Mouse (Mus musculus) intestine, embryonic 15.5 days (tissue): ENCODE measurements around the gene Appl1. TPM values are rescaled to one million over a fixed set of nuclear protein-coding genes. Genes with fewer than 3 reads are reported as not detected.

ENCODE experiments used
- ATAC-seq: fragments of 200-750 bp; cut with Nextera tagmentation; 2 replicates; pipeline ENCODE4 v1.8.0; 2017; ENCODE audit warnings: moderate TSS enrichment, moderate library complexity
- H3K27ac ChIP-seq: fragments of 300-500 bp; sonication (generic); 2 replicates; pipeline ENCODE4 v1.5.1; 2015; ENCODE audit warnings: mild to moderate bottlenecking, inconsistent platforms
- H3K27me3 ChIP-seq: fragments of 300-500 bp; sonication (generic); replicated peaks from 2 replicates; pipeline ENCODE4 v1.6.1; 2015; ENCODE audit warnings: inconsistent platforms
- H3K36me3 ChIP-seq: fragments of 300-500 bp; sonication (generic); 2 replicates; pipeline ENCODE4 v1.6.1; 2015; ENCODE audit warnings: inconsistent platforms
- H3K4me1 ChIP-seq: fragments of 300-500 bp; sonication (generic); replicated peaks from 2 replicates; pipeline ENCODE4 v1.6.1; 2015; ENCODE audit warnings: inconsistent platforms
- H3K4me2 ChIP-seq: fragments of 300-500 bp; sonication (generic); replicated peaks from 2 replicates; pipeline ENCODE4 v1.6.1; 2015; ENCODE audit warnings: mild to moderate bottlenecking, inconsistent platforms
- H3K4me3 ChIP-seq: fragments of 300-500 bp; sonication (generic); replicated peaks from 2 replicates; pipeline ENCODE4 v1.5.1; 2015; ENCODE audit warnings: inconsistent platforms
- H3K9ac ChIP-seq: fragments of 300-500 bp; sonication (generic); 2 replicates; pipeline ENCODE4 v1.6.1; 2015; ENCODE audit warnings: inconsistent platforms
- H3K9me3 ChIP-seq: fragments of 300-500 bp; sonication (generic); 2 replicates; pipeline ENCODE4 v1.6.1; 2016; ENCODE audit warnings: inconsistent platforms
- WGBS: fragments of 180-500 bp; shearing (Covaris S2); methylation state at CpG from one replicate; pipeline ENCODE4 v1.1.7; 2015; 5-methylcytosine and 5-hydroxymethylcytosine counted together
- polyA plus RNA-seq: library from polyadenylated mRNA; unstranded; fragments of >200 nt; fragmentation: Nextera tagmentation; extraction: Ambion mirVana; gene quantifications from 2 replicates; pipeline ENCODE4 v1.2.1, GENCODE M21; 2015

Gene Appl1
- 27.2 and 32.9 TPM in 2 replicates for polyA plus RNA-seq

DNA sequence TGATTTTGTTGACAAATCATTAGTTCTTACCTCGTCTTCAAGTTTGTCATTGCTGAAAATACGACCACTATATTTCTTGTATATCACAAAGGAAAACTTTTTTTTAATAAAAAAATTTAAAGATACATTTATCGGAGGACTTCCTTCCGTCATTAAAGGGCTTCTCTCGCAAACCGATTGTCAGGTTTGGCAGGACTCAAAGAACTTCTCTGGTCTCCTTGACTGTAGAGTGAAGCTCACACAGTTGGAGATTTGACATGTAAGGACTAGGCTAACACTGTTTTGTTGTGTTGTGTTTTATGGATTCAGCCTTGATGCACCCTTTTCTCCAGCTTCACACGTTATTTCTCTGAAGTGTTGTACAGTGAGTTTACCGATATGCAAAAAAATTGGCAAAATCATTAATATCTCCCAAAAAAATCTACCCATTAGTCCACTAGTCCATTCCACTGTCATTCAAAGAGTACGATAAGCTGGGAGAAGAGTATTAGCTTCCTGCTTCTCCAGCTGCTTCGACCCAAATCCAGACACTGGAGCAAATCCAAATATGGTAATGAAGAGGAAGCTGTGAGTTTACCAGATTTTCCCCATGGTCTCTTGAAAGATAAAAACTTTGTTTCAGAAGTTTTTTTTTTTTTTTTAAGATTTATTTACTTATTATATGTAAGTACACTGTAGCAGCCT is at the start of gene Appl1:
Gene Appl1, minus strand, starts transcription at position 127 of the 684 bp plus-strand sequence.
- peak within 1 kb of the TSS; percentile 65 for H3K4me2 ChIP-seq
- 42% methylated on average over 10 of the region's 10 CpGs for WGBS
- H3K9ac ChIP-seq = peak within 1 kb of the TSS; percentile 94
- H3K4me3 ChIP-seq = peak within 1 kb of the TSS; percentile 95
- no peak for ATAC-seq
- H3K9me3 ChIP-seq = no peaks in the 10 kb centered on the region
- no peaks in the 10 kb centered on the region for H3K36me3 ChIP-seq
- no peaks in the 10 kb centered on the region for H3K27me3 ChIP-seq
- H3K27ac ChIP-seq = peak within 1 kb of the TSS; percentile 90
- 0 out of 2 replicates have a peak, but pooled peaks cover 4% of the 10 kb centered on the region for H3K4me1 ChIP-seq

DNA sequence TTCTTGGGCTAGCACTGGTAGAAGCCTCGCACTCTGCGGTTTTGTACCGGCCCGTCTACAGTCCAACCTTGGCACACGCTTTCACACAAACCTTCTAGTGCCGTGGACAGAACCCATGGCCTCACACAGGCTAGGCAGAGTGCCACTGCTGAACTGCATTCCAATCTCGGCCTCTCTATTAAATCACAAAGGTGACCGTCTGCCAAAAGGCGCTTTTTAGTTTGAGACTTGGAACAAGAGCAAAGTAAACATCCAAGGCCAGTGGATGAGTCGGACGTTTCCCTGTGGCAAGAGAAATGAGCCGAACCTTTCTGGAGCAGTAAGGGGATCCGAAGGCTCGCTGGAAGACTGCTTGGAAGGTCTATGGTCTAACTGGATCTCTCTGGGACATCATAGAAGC is 48.8 kb upstream of the Appl1 start:
- no peaks in the 10 kb centered on the region for H3K36me3 ChIP-seq
- ATAC-seq = no peak
- no peaks in the 10 kb centered on the region for H3K9me3 ChIP-seq
- H3K9ac ChIP-seq = no peak overlapping the region
- no peaks in the 10 kb centered on the region for H3K27me3 ChIP-seq
- no peak overlapping the region for H3K4me3 ChIP-seq
- H3K4me2 ChIP-seq = no peak overlapping the region
- WGBS = 77% methylated on average over 14 of the region's 14 CpGs
- no peaks in the 10 kb centered on the region for H3K4me1 ChIP-seq
- no peak overlapping the region for H3K27ac ChIP-seq

- H3K4me2 ChIP-seq = no peak overlapping the region
- H3K27me3 ChIP-seq = no peaks in the 10 kb centered on the region
- no peak overlapping the region for H3K9ac ChIP-seq
- WGBS = 92% methylated on average over 2 of the region's 2 CpGs
- no peaks in the 10 kb centered on the region for H3K4me1 ChIP-seq
- H3K36me3 ChIP-seq = no peaks in the 10 kb centered on the region
- H3K4me3 ChIP-seq = no peak overlapping the region
- no peak for ATAC-seq
- H3K27ac ChIP-seq = no peak overlapping the region
- no peaks in the 10 kb centered on the region for H3K9me3 ChIP-seq
Measured at GRCm38 (mm10) chr14:27017936-27018335, 46.9 kb upstream of the Appl1 start.

DNA sequence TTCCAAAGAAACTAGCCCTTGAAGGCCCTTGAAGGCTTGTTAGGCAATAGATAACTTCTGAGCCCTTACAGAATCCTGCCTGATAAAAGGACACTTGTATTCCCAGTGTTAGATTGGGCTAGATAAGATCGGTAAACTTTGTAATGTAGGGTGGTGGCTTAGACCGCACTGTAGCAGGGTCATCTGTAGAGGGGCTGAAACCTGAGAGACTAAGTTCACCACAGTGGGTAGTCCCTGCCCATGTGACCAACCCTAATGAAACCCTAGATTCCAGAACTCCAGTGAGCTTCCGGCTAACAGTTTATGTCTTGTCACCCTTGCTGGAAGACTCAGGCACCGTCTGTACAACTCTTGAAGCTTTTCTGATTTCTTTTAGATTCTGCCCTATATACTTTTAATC is 42.6 kb upstream of the Appl1 start:
- Histone ChIP-seq H3K27me3 (no peaks in the 10 kb centered on the region), H3K4me3 (no peak overlapping the region), H3K4me2 (no peak overlapping the region), H3K9ac (no peak overlapping the region), H3K36me3 (no peaks in the 10 kb centered on the region), H3K4me1 (no peaks in the 10 kb centered on the region), H3K9me3 (no peaks in the 10 kb centered on the region), H3K27ac (no peak overlapping the region)
- WGBS = 47% methylated on average over 4 of the region's 4 CpGs
- no peak for ATAC-seq

DNA sequence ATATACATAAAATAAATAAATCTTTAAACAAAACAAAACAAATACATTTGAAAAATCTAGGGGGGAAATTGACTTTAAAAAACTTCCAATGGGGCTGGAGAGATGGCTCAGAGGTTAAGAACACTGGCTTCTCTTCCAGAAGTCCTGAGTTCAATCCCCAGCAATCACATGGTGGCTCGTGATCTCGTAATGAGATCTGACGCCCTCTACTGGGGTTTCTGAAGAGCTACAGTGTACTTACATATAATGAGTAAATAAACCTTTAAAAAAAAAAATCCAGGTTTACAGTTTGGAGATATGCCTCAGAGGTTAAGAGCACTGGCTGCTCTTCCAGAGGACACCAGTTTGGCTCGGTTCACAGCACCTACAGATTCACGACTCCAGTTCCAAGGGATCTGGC is 40.5 kb upstream of the Appl1 start:
- ATAC-seq = no peak
- WGBS = 81% methylated on average over 5 of the region's 5 CpGs

DNA sequence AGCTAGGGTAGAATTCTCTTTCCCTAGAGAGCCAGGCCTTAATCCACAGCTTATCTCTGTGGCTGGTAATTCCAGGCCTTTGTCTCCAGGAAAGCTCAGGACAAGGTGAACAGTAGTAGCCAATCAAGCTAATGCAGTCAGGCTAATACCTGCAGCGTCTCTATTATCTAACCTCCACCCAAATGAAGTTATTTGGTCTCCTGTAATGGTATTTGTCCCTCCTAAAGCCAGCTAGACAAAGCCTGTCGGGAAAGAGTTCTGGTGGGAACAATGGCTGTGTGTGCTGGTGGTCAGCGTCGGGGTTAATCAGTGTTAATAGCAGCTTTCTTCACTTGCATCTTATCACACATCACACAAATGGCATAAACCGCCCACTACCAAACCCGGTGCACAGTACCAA is 34.9 kb upstream of the Appl1 start:
- H3K4me1 ChIP-seq = no peaks in the 10 kb centered on the region
- H3K36me3 ChIP-seq = no peaks in the 10 kb centered on the region
- H3K4me2 ChIP-seq = no peak overlapping the region
- H3K9me3 ChIP-seq = no peaks in the 10 kb centered on the region
- H3K9ac ChIP-seq = no peak overlapping the region
- WGBS = 41% methylated on average over 6 of the region's 6 CpGs
- no peak overlapping the region for H3K4me3 ChIP-seq
- H3K27ac ChIP-seq = no peak overlapping the region
- ATAC-seq = no peak
- H3K27me3 ChIP-seq = no peaks in the 10 kb centered on the region

More for the DNA sequence above, 40.5 kb upstream of the Appl1 start:
- H3K27ac ChIP-seq = no peak overlapping the region
- H3K4me2 ChIP-seq = no peak overlapping the region
- H3K9me3 ChIP-seq = no peaks in the 10 kb centered on the region
- no peak overlapping the region for H3K9ac ChIP-seq
- H3K27me3 ChIP-seq = no peaks in the 10 kb centered on the region
- no peak overlapping the region for H3K4me3 ChIP-seq
- no peaks in the 10 kb centered on the region for H3K36me3 ChIP-seq
- H3K4me1 ChIP-seq = no peaks in the 10 kb centered on the region

- Histone ChIP-seq H3K27ac (no peak overlapping the region), H3K4me3 (no peak overlapping the region), H3K36me3 (no peaks in the 10 kb centered on the region), H3K9ac (no peak overlapping the region), H3K4me1 (no peaks in the 10 kb centered on the region), H3K4me2 (no peak overlapping the region), H3K9me3 (no peaks in the 10 kb centered on the region), H3K27me3 (0 out of 2 replicates have a peak, but pooled peaks cover 3% of the 10 kb centered on the region)
- no peak for ATAC-seq
- WGBS = 62% methylated on average over 7 of the region's 7 CpGs
Measured at GRCm38 (mm10) chr14:27004906-27005305, 33.9 kb upstream of the Appl1 start.

DNA sequence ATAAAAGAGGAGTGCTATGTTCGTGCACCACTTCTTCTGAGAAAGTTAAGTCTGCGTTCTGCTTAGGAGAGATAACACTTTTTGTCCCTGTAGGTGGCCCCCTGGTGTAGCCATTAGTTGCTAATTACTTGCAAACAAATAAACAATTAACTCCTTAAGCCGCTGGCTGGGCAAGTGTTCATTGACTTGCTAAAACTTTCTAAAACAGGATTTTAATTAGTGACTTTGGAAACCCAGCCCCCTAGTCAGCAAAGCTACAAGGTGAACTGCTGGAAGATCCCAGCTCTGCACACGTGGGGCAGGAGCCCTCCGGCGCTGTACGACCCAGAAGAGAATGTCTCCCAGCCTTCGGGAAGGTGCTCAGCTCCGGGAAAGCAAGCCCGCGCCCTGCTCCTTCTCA is 29.4 kb upstream of the Appl1 start:
- H3K9ac ChIP-seq = no peak overlapping the region
- 0 out of 2 replicates have a peak, but pooled peaks cover 3% of the 10 kb centered on the region for H3K27me3 ChIP-seq
- ATAC-seq = no peak
- no peaks in the 10 kb centered on the region for H3K4me1 ChIP-seq
- H3K4me2 ChIP-seq = no peak overlapping the region
- H3K4me3 ChIP-seq = no peak overlapping the region
- H3K9me3 ChIP-seq = no peaks in the 10 kb centered on the region
- no peak overlapping the region for H3K27ac ChIP-seq
- no peaks in the 10 kb centered on the region for H3K36me3 ChIP-seq
- WGBS = 12% methylated on average over 11 of the region's 11 CpGs

DNA sequence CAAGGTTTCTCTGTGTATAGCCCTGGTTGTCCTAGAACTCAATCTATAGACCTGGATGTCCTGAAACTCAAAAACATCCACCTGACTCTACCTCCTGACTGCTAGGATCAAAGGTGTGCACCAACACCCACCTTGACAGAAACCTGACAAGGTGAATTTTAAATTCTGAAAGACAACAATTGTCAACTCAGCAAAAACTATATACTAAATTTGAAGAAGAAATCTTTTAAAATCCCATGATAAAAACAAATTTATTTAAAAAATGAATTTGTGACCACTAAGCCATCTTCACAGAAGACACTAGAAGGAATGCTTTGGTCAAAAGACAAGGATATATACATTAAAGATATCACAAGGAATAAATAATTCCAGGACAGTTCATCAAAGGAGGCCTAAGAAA is 25.2 kb upstream of the Appl1 start:
- Histone ChIP-seq H3K4me1 (peaks cover 5% of the 10 kb centered on the region; the same call in 1 of the 2 replicates), H3K4me2 (no peak overlapping the region), H3K36me3 (no peaks in the 10 kb centered on the region), H3K27ac (no peak overlapping the region), H3K9ac (no peak overlapping the region), H3K27me3 (0 out of 2 replicates have a peak, but pooled peaks cover 3% of the 10 kb centered on the region), H3K4me3 (no peak overlapping the region), H3K9me3 (no peaks in the 10 kb centered on the region)
- ATAC-seq = no peak

GRCm38 (mm10) chr14:26994211-26994741 is 23.2 kb upstream of the Appl1 start, which contains the start of gene Hesx1:
Gene Hesx1 (plus strand): TSS chr14:26994416.
- H3K27ac ChIP-seq = peak within 1 kb of the TSS; percentile 56; the same call in 1 of the 2 replicates
- 7% methylated on average over 16 of the region's 16 CpGs for WGBS
- H3K27me3 ChIP-seq = no peaks in the 10 kb centered on the region
- ATAC-seq = peak; percentile 88
- H3K36me3 ChIP-seq = no peaks in the 10 kb centered on the region
- no peaks in the 10 kb centered on the region for H3K9me3 ChIP-seq
- H3K9ac ChIP-seq = no peak within 1 kb of the TSS
- H3K4me1 ChIP-seq = peaks cover 5% of the 10 kb centered on the region; the same call in 1 of the 2 replicates
- H3K4me3 ChIP-seq = peak within 1 kb of the TSS; percentile 32
- peak within 1 kb of the TSS; percentile 62 for H3K4me2 ChIP-seq

GRCm38 (mm10) chr14:26993427-26993826 is 22.4 kb upstream of the Appl1 start:
- Histone ChIP-seq H3K27me3 (no peaks in the 10 kb centered on the region), H3K4me2 (no peak overlapping the region), H3K27ac (no peak overlapping the region), H3K4me1 (peaks cover 5% of the 10 kb centered on the region; the same call in 1 of the 2 replicates), H3K9me3 (no peaks in the 10 kb centered on the region), H3K4me3 (no peak overlapping the region), H3K9ac (no peak overlapping the region), H3K36me3 (no peaks in the 10 kb centered on the region)
- ATAC-seq = no peak
- WGBS = 48% methylated on average over 3 of the region's 3 CpGs

- H3K27me3 ChIP-seq = no peaks in the 10 kb centered on the region
- H3K9ac ChIP-seq = no peak overlapping the region
- no peaks in the 10 kb centered on the region for H3K9me3 ChIP-seq
- peaks cover 5% of the 10 kb centered on the region; the same call in 1 of the 2 replicates for H3K4me1 ChIP-seq
- H3K4me3 ChIP-seq = no peak overlapping the region
- no peak overlapping the region for H3K27ac ChIP-seq
- ATAC-seq = no peak
- no peaks in the 10 kb centered on the region for H3K36me3 ChIP-seq
- WGBS = 72% methylated on average over 18 of the region's 18 CpGs
- no peak overlapping the region for H3K4me2 ChIP-seq
Measured at GRCm38 (mm10) chr14:26991622-26992021, 20.6 kb upstream of the Appl1 start.

DNA sequence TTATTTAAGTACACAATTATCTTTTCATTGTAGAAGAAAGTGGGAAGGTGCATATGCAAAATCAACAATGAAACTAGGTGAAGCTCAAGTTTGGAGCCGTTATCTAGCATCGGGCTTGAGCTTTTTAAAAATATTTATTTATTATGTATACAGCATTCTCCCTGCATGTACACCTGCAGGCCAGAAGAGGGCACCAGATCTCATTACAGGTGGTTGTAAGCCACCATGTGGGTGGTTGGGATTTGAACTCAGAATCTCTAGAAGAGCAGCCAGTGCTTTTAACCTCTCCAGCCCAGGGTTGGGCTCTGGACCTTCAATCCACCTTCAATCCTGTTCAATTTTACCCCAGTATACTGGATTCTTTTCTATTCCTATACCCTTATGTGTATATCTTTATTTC is 17.7 kb upstream of the Appl1 start:
- ATAC-seq = no peak

More for the DNA sequence above, 17.7 kb upstream of the Appl1 start:
- Histone ChIP-seq H3K9ac (no peak overlapping the region), H3K4me3 (no peak overlapping the region), H3K4me1 (no peaks in the 10 kb centered on the region), H3K4me2 (no peak overlapping the region), H3K9me3 (no peaks in the 10 kb centered on the region), H3K27me3 (no peaks in the 10 kb centered on the region), H3K36me3 (no peaks in the 10 kb centered on the region), H3K27ac (no peak overlapping the region)
- WGBS = 59% methylated on average over 2 of the region's 2 CpGs
